Mouse (Mus musculus) kidney, embryonic 14.5 days (tissue): ENCODE results near the gene A930009A15Rik. TPM values are rescaled to one million over a fixed set of nuclear protein-coding genes. Genes with fewer than 3 reads are reported as not detected.
A peak's percentile ranks its signal among the peaks of the same experiment; 100 is the strongest.

ENCODE experiments used
- ATAC-seq: fragments of 200-750 bp; cut with Nextera tagmentation; 2 replicates; pipeline ENCODE4 v1.8.0; 2017; ENCODE audit warnings: moderate number of reproducible peaks, mild to moderate bottlenecking, moderate TSS enrichment, moderate library complexity; ENCODE audit not compliant: low FRiP score, low TSS enrichment
- H3K27ac ChIP-seq: fragments of 300-500 bp; sonication (generic); 2 replicates; pipeline ENCODE4 v1.5.1; 2014; ENCODE audit warnings: low read depth, mild to moderate bottlenecking, low read length, moderate library complexity, mixed read lengths
- H3K27me3 ChIP-seq: fragments of 300-500 bp; sonication (generic); 2 replicates; pipeline ENCODE4 v1.6.1; 2014; ENCODE audit warnings: mild to moderate bottlenecking, low read length; ENCODE audit not compliant: control insufficient read depth, insufficient read depth
- H3K36me3 ChIP-seq: fragments of 300-500 bp; sonication (generic); 2 replicates; pipeline ENCODE4 v1.6.1; 2014; ENCODE audit warnings: low read length, mixed read lengths; ENCODE audit not compliant: control insufficient read depth, insufficient read depth
- H3K4me1 ChIP-seq: fragments of 300-500 bp; sonication (generic); 2 replicates; pipeline ENCODE4 v1.6.1; 2014; ENCODE audit warnings: low read length, mixed read lengths; ENCODE audit not compliant: control insufficient read depth, insufficient read depth
- H3K4me2 ChIP-seq: fragments of 300-500 bp; sonication (generic); replicated peaks from 2 replicates; pipeline ENCODE4 v1.6.1; 2014; ENCODE audit warnings: low read depth, mild to moderate bottlenecking, low read length
- H3K4me3 ChIP-seq: fragments of 300-500 bp; sonication (generic); 2 replicates; pipeline ENCODE4 v1.5.1; 2014; ENCODE audit warnings: mild to moderate bottlenecking, low read length
- H3K9ac ChIP-seq: fragments of 300-500 bp; sonication (generic); 2 replicates; pipeline ENCODE4 v1.6.1; 2014; ENCODE audit warnings: low read depth, mild to moderate bottlenecking, low read length, moderate library complexity
- H3K9me3 ChIP-seq: fragments of 300-500 bp; sonication (generic); 2 replicates; pipeline ENCODE4 v1.6.1; 2016; ENCODE audit warnings: low read length; ENCODE audit not compliant: control insufficient read depth
- WGBS: fragments of 180-500 bp; shearing (Covaris S2); extraction: QIAGEN DNeasy Blood & Tissue Kit; methylation state at CpG from one replicate; pipeline ENCODE4 v1.1.7; 2014; 5-methylcytosine and 5-hydroxymethylcytosine counted together
- polyA plus RNA-seq: library from polyadenylated mRNA; unstranded; fragments of >200 nt; fragmentation: Nextera tagmentation; extraction: Ambion mirVana; gene quantifications from 2 replicates; pipeline ENCODE4 v1.2.1, GENCODE M21; 2014

Gene A930009A15Rik
- polyA plus RNA-seq, 1 experiment from 2014 or later, result 0.37 TPM

- peak overlapping the region; percentile 93 for H3K4me2 ChIP-seq
- peak overlapping the region; percentile 53 for H3K4me3 ChIP-seq
- peaks cover 20% of the 10 kb centered on the region for H3K27me3 ChIP-seq
- peak overlapping the region; percentile 51 for H3K9ac ChIP-seq
- ATAC-seq, result peak; percentile 85
- WGBS, result under 1% methylated on average over 41 of the region's 41 CpGs
- no peaks in the 10 kb centered on the region for H3K9me3 ChIP-seq
- peak overlapping the region; percentile 42; the same call in 1 of the 2 replicates for H3K27ac ChIP-seq
- peaks cover 10% of the 10 kb centered on the region; the same call in 1 of the 2 replicates for H3K4me1 ChIP-seq
- H3K36me3 ChIP-seq, result no peaks in the 10 kb centered on the region
These were observed 16.8 kb downstream of the A930009A15Rik start for GRCm38 (mm10) chr10:115586246-115587231.

- Histone ChIP-seq H3K9ac (peak within 1 kb of the TSS; percentile 51), H3K36me3 (no peaks in the 10 kb centered on the region), H3K4me3 (peak within 1 kb of the TSS; percentile 53), H3K27ac (peak within 1 kb of the TSS; percentile 42; the same call in 1 of the 2 replicates), H3K4me1 (peaks cover 10% of the 10 kb centered on the region; the same call in 1 of the 2 replicates), H3K27me3 (peaks cover 20% of the 10 kb centered on the region), H3K9me3 (no peaks in the 10 kb centered on the region), H3K4me2 (peak within 1 kb of the TSS; percentile 93)
- peak; percentile 91 for ATAC-seq
- WGBS, result under 1% methylated on average over 44 of the region's 47 CpGs
These were observed 17.6 kb downstream of the A930009A15Rik start, which contains the start of gene Lgr5 for GRCm38 (mm10) chr10:115587301-115587969. Gene Lgr5, minus strand, starts transcription at chr10:115587780.

GRCm38 (mm10) chr10:115587979-115588378 is 18.2 kb downstream of the A930009A15Rik start:
- peak overlapping the region; percentile 51; the same call in 1 of the 2 replicates for H3K9ac ChIP-seq
- no peak for ATAC-seq

GRCm38 (mm10) chr10:115593221-115593620 is 23.4 kb downstream of the A930009A15Rik start:
- no peak overlapping the region for H3K4me2 ChIP-seq
- H3K9ac ChIP-seq, result no peak overlapping the region
- H3K4me1 ChIP-seq, result 0 out of 2 replicates have a peak, but pooled peaks cover under 1% of the 10 kb centered on the region
- H3K4me3 ChIP-seq, result no peak overlapping the region
- no peak overlapping the region for H3K27ac ChIP-seq
- no peaks in the 10 kb centered on the region for H3K9me3 ChIP-seq
- WGBS, result 27% methylated on average over 11 of the region's 11 CpGs
- no peak for ATAC-seq
- H3K36me3 ChIP-seq, result no peaks in the 10 kb centered on the region
- peaks cover 9% of the 10 kb centered on the region; the same call in 1 of the 2 replicates for H3K27me3 ChIP-seq

More at GRCm38 (mm10) chr10:115587979-115588378, 18.2 kb downstream of the A930009A15Rik start:
- Histone ChIP-seq H3K4me1 (peaks cover 10% of the 10 kb centered on the region; the same call in 1 of the 2 replicates), H3K9me3 (no peaks in the 10 kb centered on the region), H3K36me3 (no peaks in the 10 kb centered on the region), H3K27me3 (peaks cover 20% of the 10 kb centered on the region), H3K27ac (no peak overlapping the region), H3K4me3 (peak overlapping the region; percentile 53), H3K4me2 (peak overlapping the region; percentile 93)
- 2% methylated on average over 7 of the region's 7 CpGs for WGBS

- Histone ChIP-seq H3K27ac (no peak overlapping the region), H3K4me3 (no peak overlapping the region), H3K4me1 (no peaks in the 10 kb centered on the region), H3K36me3 (no peaks in the 10 kb centered on the region), H3K4me2 (no peak overlapping the region), H3K27me3 (peaks cover 8% of the 10 kb centered on the region; the same call in 1 of the 2 replicates), H3K9me3 (no peaks in the 10 kb centered on the region), H3K9ac (no peak overlapping the region)
- no peak for ATAC-seq
- WGBS, result 85% methylated on average over 6 of the region's 6 CpGs
These were observed 23.9 kb downstream of the A930009A15Rik start for GRCm38 (mm10) chr10:115593651-115594050.

- no peaks in the 10 kb centered on the region for H3K9me3 ChIP-seq
- H3K4me1 ChIP-seq, result no peaks in the 10 kb centered on the region
- no peak overlapping the region for H3K4me3 ChIP-seq
- H3K27ac ChIP-seq, result no peak overlapping the region
- no peak overlapping the region for H3K9ac ChIP-seq
- no peak overlapping the region for H3K4me2 ChIP-seq
- H3K36me3 ChIP-seq, result no peaks in the 10 kb centered on the region
- 100% methylated on average over 1 of the region's 1 CpGs for WGBS
- no peak for ATAC-seq
- H3K27me3 ChIP-seq, result no peaks in the 10 kb centered on the region
These were observed 26.0 kb downstream of the A930009A15Rik start for GRCm38 (mm10) chr10:115595748-115596147.

- H3K4me3 ChIP-seq, result no peak overlapping the region
- no peaks in the 10 kb centered on the region for H3K27me3 ChIP-seq
- peak overlapping the region; percentile 38; the same call in 1 of the 2 replicates for H3K4me2 ChIP-seq
- no peak overlapping the region for H3K9ac ChIP-seq
- H3K36me3 ChIP-seq, result no peaks in the 10 kb centered on the region
- H3K9me3 ChIP-seq, result no peaks in the 10 kb centered on the region
- ATAC-seq, result peak; percentile 80
- no peak overlapping the region for H3K27ac ChIP-seq
- no peaks in the 10 kb centered on the region for H3K4me1 ChIP-seq
- WGBS, result 11% methylated on average over 13 of the region's 15 CpGs
These were observed 47.9 kb downstream of the A930009A15Rik start for GRCm38 (mm10) chr10:115617456-115618287.

GRCm38 (mm10) chr10:115618288-115618856 is 48.6 kb downstream of the A930009A15Rik start:
- H3K36me3 ChIP-seq, result no peaks in the 10 kb centered on the region
- no peak overlapping the region for H3K9ac ChIP-seq
- no peaks in the 10 kb centered on the region for H3K9me3 ChIP-seq
- ATAC-seq, result no peak
- H3K4me2 ChIP-seq, result peak overlapping the region; percentile 38; the same call in 1 of the 2 replicates
- no peak overlapping the region for H3K4me3 ChIP-seq
- H3K27ac ChIP-seq, result no peak overlapping the region
- no peaks in the 10 kb centered on the region for H3K27me3 ChIP-seq
- 27% methylated on average over 14 of the region's 15 CpGs for WGBS
- no peaks in the 10 kb centered on the region for H3K4me1 ChIP-seq
